Mouse (Mus musculus) forebrain, embryonic 15.5 days (tissue): Measurements from ENCODE around the gene Ankrd28. TPM values are rescaled to one million over a fixed set of nuclear protein-coding genes. Genes with fewer than 3 reads are reported as not detected.

Experiments used
- ATAC-seq: fragments of 200-750 bp; cut with Nextera tagmentation; replicated peaks from 2 replicates; pipeline ENCODE4 v1.8.0; 2017; ENCODE audit warnings: mild to moderate bottlenecking, moderate TSS enrichment, moderate library complexity
- H3K27ac ChIP-seq: fragments of 300-500 bp; sonication (generic); replicated peaks from 2 replicates; pipeline ENCODE4 v1.5.1; 2015; ENCODE audit warnings: mild to moderate bottlenecking, inconsistent platforms
- H3K27me3 ChIP-seq: fragments of 300-500 bp; sonication (generic); 2 replicates; pipeline ENCODE4 v1.6.1; 2015; ENCODE audit warnings: inconsistent platforms
- H3K36me3 ChIP-seq: fragments of 300-500 bp; sonication (generic); 2 replicates; pipeline ENCODE4 v1.6.1; 2015; ENCODE audit warnings: mild to moderate bottlenecking, inconsistent platforms
- H3K4me1 ChIP-seq: fragments of 300-500 bp; sonication (generic); 2 replicates; pipeline ENCODE4 v1.6.1; 2015; ENCODE audit warnings: inconsistent platforms
- H3K4me2 ChIP-seq: fragments of 300-500 bp; sonication (generic); replicated peaks from 2 replicates; pipeline ENCODE4 v1.6.1; 2015; ENCODE audit warnings: mild to moderate bottlenecking, inconsistent platforms
- H3K4me3 ChIP-seq: fragments of 300-500 bp; sonication (generic); 2 replicates; pipeline ENCODE4 v1.5.1; 2015; ENCODE audit warnings: mild to moderate bottlenecking, inconsistent platforms
- H3K9ac ChIP-seq: fragments of 300-500 bp; sonication (generic); replicated peaks from 2 replicates; pipeline ENCODE4 v1.6.1; 2015; ENCODE audit warnings: mild to moderate bottlenecking, inconsistent platforms
- H3K9me3 ChIP-seq: fragments of 300-500 bp; sonication (generic); 2 replicates; pipeline ENCODE4 v1.6.1; 2016; ENCODE audit warnings: inconsistent platforms
- WGBS: fragments of 180-500 bp; shearing (Covaris S2); methylation state at CpG from one replicate; pipeline ENCODE4 v1.1.7; 2015; ENCODE audit warnings: mixed read lengths; 5-methylcytosine and 5-hydroxymethylcytosine counted together
- polyA plus RNA-seq: library from polyadenylated mRNA; unstranded; fragments of >200 nt; fragmentation: Nextera tagmentation; extraction: Ambion mirVana; gene quantifications from 2 replicates; pipeline ENCODE4 v1.2.1, GENCODE M21; 2015

Gene Ankrd28
- polyA plus RNA-seq, 1 experiment from 2014 or later, result 11.6 TPM

DNA sequence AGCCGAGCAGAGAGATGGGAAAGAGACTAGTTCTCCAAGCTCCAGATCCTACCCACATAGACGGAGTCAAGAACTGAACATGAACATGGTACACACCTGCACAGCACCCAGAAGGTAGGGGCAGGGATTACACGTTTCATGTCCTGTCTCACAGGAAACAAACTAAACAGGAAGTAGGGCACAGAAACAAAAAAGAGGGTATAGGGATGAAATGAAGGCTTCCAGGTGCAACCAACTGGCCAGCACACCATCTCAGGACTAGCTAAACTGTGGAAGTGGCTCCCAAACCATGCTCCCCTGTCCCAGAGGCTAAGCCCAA is 133.5 kb downstream of the Ankrd28 start:
- H3K36me3 ChIP-seq, result peaks cover 18% of the 10 kb centered on the region
- no peak overlapping the region for H3K4me3 ChIP-seq
- H3K27me3 ChIP-seq, result no peaks in the 10 kb centered on the region
- no peak for ATAC-seq
- H3K27ac ChIP-seq, result no peak overlapping the region
- H3K9me3 ChIP-seq, result no peaks in the 10 kb centered on the region
- H3K9ac ChIP-seq, result no peak overlapping the region
- H3K4me1 ChIP-seq, result no peaks in the 10 kb centered on the region
- 92% methylated on average over 3 of the region's 3 CpGs for WGBS
- no peak overlapping the region for H3K4me2 ChIP-seq

DNA sequence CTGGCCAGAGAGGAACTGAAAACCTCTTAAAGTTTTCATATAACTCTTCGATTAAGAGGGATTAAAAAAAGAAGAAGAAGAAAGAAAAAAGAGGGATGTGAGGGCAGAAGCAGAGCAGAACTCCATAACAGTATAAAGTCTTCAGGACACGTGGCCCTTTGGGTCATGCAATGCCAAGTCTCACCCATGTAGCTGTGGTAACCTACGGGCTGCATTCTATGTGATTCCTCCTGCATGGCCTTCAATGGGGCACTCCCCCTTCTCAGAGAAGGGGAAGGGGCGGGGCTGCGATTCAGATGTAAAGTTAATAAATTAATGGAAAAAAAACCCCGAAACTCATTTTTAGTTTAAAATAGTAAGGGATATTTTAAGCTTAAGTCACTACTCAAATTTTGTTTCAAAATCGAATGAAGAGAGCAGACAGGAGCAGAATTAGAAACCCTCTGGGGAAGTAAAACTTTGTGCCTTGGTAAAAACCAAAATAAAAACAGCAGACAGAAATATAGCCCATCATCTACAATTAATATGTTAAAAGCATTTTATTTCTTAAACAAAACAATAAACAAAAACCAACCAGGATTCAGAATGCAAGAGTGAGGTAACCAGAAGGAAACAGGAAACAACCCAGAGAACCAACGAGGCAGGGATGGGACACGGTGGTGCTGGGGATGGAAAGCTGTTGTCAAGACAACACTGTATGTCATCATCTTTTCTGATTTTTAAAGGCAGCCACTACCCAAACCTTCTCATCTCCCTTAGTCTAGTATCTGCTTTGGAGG is 134.1 kb downstream of the Ankrd28 start:
- Histone ChIP-seq H3K27ac (no peak overlapping the region), H3K27me3 (no peaks in the 10 kb centered on the region), H3K9me3 (no peaks in the 10 kb centered on the region), H3K4me1 (no peaks in the 10 kb centered on the region), H3K4me2 (no peak overlapping the region), H3K9ac (no peak overlapping the region), H3K36me3 (peaks cover 15% of the 10 kb centered on the region), H3K4me3 (no peak overlapping the region)
- no peak for ATAC-seq
- WGBS, result 92% methylated on average over 9 of the region's 9 CpGs

DNA sequence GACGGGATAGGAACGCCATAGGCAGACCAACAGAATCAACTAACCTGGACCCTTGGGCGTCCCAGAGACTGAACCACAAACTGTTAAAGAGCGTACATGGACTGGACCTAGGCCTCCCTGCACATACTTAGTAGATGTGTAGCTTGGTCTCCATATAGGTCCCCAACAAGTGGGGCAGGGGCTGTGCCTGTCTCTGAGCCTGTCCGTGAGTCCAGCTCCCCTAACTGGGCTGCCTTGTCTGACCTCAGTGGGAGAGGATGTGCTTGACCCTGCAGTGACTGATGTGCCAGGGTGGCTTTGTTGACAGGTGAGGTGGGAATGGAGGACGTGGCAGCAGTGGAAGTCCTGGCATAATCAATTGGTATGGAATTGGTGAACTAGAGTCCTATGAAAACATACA is 137.9 kb downstream of the Ankrd28 start:
- Histone ChIP-seq H3K4me3 (no peak overlapping the region), H3K9ac (no peak overlapping the region), H3K4me1 (no peaks in the 10 kb centered on the region), H3K36me3 (peaks cover 2% of the 10 kb centered on the region; the same call in 1 of the 2 replicates), H3K27ac (no peak overlapping the region), H3K9me3 (no peaks in the 10 kb centered on the region), H3K27me3 (no peaks in the 10 kb centered on the region), H3K4me2 (no peak overlapping the region)
- WGBS, result 95% methylated on average over 6 of the region's 6 CpGs
- no peak for ATAC-seq

DNA sequence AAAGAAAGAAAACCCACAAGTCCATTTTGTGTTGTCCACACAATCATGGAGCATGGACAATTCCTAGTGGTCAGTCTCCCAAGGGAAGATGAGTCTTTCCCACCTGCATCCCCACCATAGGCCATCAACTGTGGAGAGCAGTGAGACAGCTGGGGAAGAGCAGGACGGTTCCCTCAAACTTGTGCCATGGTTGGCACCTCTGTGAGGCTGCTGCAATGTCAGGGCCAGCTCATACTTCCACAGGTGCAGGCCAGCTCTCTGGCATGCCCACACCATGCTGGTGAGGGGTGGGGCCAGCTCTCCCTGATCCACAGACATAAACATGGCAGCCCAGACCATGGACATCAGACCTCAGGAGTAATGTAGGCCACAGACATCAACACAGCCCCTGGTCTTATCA is 144.2 kb downstream of the Ankrd28 start:
- no peak overlapping the region for H3K9ac ChIP-seq
- H3K27me3 ChIP-seq, result no peaks in the 10 kb centered on the region
- no peak overlapping the region for H3K4me2 ChIP-seq
- H3K4me3 ChIP-seq, result no peak overlapping the region
- peaks cover 3% of the 10 kb centered on the region; the same call in 1 of the 2 replicates for H3K4me1 ChIP-seq
- WGBS, result 94% methylated on average over 1 of the region's 1 CpGs
- ATAC-seq, result no peak
- no peaks in the 10 kb centered on the region for H3K36me3 ChIP-seq
- no peak overlapping the region for H3K27ac ChIP-seq
- H3K9me3 ChIP-seq, result no peaks in the 10 kb centered on the region

DNA sequence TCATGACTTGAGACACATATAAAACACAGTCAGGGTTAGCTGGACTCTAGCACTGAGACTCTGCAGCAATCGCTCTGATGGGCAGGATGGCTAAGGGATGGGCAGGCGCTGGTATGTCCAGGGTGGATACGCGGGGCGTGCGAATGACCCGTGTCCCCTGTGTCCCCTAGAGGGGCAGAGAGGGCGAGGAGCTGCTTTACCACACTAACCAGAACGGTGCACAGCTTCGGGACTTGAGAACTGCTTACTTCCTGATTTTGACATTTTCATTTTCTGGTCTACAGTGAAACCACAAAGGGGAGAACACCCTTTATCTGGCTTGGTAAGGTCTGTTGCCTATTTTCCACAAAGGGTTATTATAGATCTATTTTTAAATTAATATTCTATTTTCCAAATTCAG is 144.8 kb downstream of the Ankrd28 start:
- peaks cover 3% of the 10 kb centered on the region; the same call in 1 of the 2 replicates for H3K4me1 ChIP-seq
- 92% methylated on average over 10 of the region's 10 CpGs for WGBS
- H3K27ac ChIP-seq, result no peak overlapping the region
- no peak overlapping the region for H3K4me2 ChIP-seq
- H3K9ac ChIP-seq, result no peak overlapping the region
- H3K4me3 ChIP-seq, result no peak overlapping the region
- no peaks in the 10 kb centered on the region for H3K36me3 ChIP-seq
- ATAC-seq, result no peak
- no peaks in the 10 kb centered on the region for H3K27me3 ChIP-seq
- no peaks in the 10 kb centered on the region for H3K9me3 ChIP-seq

DNA sequence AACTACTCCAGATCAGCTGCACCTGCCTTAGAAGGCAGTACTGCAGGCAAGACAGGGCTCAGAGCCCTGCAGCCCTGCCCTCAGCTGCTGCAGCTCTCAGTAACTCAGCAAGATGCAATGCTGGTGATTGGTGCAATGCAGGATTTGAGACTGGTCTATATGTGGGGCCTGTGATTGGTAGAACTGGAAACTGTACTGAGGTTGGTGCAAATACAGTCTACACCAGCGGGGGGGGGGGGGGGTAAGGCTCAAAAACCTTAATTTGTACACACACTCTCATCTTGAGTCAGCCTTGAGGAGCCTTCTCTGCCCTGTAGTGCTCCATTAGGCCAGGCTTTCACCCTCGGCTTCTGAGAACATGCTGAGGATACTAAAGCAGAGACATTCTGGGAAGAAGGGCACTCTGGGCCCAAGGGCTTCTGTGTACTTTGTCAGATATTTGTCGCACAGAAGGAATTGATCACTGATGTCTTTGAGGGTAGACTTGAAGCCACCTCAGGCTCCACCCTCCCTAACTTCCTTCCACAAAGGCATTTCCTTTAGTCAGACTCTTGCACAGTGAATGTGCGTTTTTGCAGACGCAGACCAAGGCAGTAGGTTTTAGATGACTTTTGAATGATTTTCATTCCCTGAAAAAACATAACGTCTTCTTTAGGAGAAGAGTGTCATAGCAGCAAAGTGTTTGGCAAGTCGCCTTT is 146.0 kb downstream of the Ankrd28 start:
- ATAC-seq, result no peak
- Histone ChIP-seq H3K27ac (no peak overlapping the region), H3K36me3 (no peaks in the 10 kb centered on the region), H3K9me3 (no peaks in the 10 kb centered on the region), H3K4me2 (no peak overlapping the region), H3K4me1 (peaks cover 3% of the 10 kb centered on the region; the same call in 1 of the 2 replicates), H3K4me3 (no peak overlapping the region), H3K9ac (no peak overlapping the region), H3K27me3 (no peaks in the 10 kb centered on the region)
- 86% methylated on average over 7 of the region's 7 CpGs for WGBS

DNA sequence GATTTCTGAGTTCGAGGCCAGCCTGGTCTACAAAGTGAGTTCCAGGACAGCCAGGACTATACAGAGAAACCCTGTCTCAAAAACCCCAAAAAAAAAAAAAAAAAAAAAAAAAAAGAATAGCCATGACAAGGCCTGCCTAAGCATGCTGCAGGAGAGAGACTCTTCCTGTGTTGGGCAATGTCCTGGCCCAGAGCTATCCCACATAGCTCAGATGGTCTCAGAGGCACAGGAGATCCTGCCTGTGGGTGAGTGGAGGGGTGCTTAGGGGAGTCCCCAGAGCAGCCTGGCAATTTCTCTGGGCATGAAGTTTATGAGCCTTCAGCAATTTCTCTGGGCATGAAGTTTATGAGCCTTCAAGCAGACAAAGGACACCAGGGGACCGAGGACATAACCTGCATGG is 146.8 kb downstream of the Ankrd28 start:
- H3K4me2 ChIP-seq, result no peak overlapping the region
- WGBS, result 95% methylated on average over 2 of the region's 2 CpGs
- ATAC-seq, result no peak
- H3K9me3 ChIP-seq, result no peaks in the 10 kb centered on the region
- no peaks in the 10 kb centered on the region for H3K27me3 ChIP-seq
- no peaks in the 10 kb centered on the region for H3K36me3 ChIP-seq
- H3K4me3 ChIP-seq, result no peak overlapping the region
- H3K9ac ChIP-seq, result no peak overlapping the region
- peaks cover 3% of the 10 kb centered on the region; the same call in 1 of the 2 replicates for H3K4me1 ChIP-seq
- no peak overlapping the region for H3K27ac ChIP-seq

DNA sequence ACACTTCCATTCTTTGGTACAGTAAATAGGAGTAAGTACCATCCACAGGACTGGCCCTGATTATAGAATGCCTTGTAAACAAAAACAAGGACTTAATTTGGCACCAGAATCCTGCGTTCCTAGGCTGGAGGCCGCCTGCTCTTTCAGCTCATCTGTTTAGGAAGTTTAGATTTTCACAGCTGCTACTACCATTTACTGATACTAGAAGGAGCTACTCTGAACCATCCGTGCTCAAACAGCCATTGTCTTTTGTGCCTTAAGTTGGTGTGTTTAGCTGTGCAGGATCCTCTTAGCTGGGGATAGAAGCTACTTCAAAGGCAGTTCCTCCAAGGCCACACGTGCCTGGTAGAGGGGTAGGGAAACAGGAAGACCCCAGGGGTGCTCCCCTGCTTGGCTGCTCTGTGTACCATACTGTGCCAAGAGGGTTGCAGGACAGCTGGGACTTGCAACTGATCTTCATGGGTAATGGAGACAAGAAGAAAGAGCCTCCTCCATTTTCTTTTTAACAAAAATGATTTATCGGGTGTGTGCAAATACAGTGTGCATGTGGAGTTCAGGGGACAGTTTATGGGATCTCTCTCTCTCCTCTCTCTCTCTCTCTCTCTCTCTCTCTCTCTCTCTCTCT is 148.4 kb downstream of the Ankrd28 start:
- Histone ChIP-seq H3K4me1 (peaks cover 3% of the 10 kb centered on the region; the same call in 1 of the 2 replicates), H3K27me3 (no peaks in the 10 kb centered on the region), H3K27ac (no peak overlapping the region), H3K9ac (no peak overlapping the region), H3K9me3 (no peaks in the 10 kb centered on the region), H3K4me2 (no peak overlapping the region), H3K36me3 (no peaks in the 10 kb centered on the region), H3K4me3 (no peak overlapping the region)
- WGBS, result 49% methylated on average over 5 of the region's 5 CpGs
- ATAC-seq, result no peak

DNA sequence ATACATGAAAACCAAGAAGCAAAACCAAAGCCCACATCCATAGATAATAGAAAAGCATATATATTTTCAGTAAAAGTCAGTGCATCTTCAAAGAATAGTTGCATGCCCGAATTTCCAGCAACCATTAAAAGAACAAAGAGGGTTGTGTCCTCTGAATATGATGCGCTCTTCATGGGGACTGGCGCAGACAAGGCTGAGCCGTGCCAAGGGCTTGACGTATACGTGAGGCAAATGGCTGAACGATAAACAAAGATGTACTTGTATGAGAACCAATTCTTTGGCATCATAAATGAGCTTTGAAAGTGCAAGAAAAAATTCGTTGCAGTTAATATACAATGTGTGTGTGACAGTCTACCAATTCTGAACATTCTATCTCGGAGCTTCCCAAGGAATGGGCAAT is 149.2 kb downstream of the Ankrd28 start:
- Histone ChIP-seq H3K4me1 (peaks cover 3% of the 10 kb centered on the region; the same call in 1 of the 2 replicates), H3K36me3 (no peaks in the 10 kb centered on the region), H3K9ac (no peak overlapping the region), H3K27ac (no peak overlapping the region), H3K4me2 (no peak overlapping the region), H3K27me3 (no peaks in the 10 kb centered on the region), H3K4me3 (no peak overlapping the region), H3K9me3 (no peaks in the 10 kb centered on the region)
- ATAC-seq, result no peak
- 73% methylated on average over 9 of the region's 9 CpGs for WGBS

DNA sequence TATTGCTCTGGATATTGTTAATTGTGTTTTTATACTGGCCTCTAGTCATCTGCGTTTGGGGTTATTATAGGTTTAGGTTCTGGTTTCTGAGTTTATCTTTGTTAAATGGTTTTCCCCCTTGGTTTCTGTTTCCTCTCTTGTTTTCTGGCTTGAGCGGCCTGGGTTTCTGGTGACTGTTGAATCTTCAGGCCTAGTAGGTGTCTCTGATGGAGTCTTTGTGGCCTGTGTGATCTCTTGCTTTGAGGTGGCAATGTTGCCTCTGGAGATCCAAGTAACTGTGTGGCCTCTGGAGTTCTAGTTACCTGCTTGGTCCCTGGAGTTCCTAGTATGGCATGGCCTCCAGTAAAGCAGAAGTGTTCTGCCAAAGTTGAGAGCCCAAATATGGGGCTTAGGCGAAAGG is 149.8 kb downstream of the Ankrd28 start:
- H3K27me3 ChIP-seq, result no peaks in the 10 kb centered on the region
- no peak for ATAC-seq
- H3K4me2 ChIP-seq, result no peak overlapping the region
- H3K4me1 ChIP-seq, result peaks cover 3% of the 10 kb centered on the region; the same call in 1 of the 2 replicates
- H3K36me3 ChIP-seq, result no peaks in the 10 kb centered on the region
- 93% methylated on average over 3 of the region's 3 CpGs for WGBS
- no peak overlapping the region for H3K4me3 ChIP-seq
- no peak overlapping the region for H3K27ac ChIP-seq
- H3K9me3 ChIP-seq, result no peaks in the 10 kb centered on the region
- no peak overlapping the region for H3K9ac ChIP-seq

DNA sequence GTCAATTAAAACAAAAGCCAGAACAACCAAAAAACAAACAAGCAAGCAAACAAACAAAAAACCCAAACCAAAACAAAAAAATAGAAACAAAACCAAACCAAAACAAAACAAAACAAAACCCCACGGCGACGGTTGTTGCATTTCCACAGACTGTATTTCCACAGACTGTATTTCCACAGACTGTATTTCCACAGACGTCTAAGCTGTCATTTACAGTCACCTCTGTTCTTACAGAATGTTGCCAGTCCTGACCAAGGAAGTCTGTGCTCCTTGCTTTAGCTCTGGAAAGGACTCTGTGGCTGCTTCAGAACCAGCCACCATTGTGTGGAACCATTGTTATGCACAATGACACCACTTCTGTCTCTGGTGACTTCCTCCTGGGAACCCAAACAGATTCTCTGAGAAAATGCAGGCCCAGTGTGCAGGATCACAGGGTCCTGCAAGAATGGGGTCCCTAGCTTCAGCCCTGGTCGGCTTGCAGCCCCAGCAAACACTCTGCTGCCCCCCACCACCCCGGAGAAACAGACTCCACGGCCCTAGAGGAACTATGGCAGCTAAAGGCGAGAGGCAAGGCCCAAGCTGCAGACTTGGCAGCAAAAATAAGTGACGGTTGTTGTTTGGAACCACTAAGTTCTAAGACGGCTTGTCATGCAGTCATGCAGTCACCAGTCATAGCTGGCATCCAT is 158.7 kb downstream of the Ankrd28 start:
- Histone ChIP-seq H3K4me1 (peaks cover 21% of the 10 kb centered on the region), H3K27ac (no peak overlapping the region), H3K4me3 (no peak overlapping the region), H3K27me3 (no peaks in the 10 kb centered on the region), H3K9ac (no peak overlapping the region), H3K9me3 (no peaks in the 10 kb centered on the region), H3K36me3 (peaks cover under 1% of the 10 kb centered on the region; the same call in 1 of the 2 replicates), H3K4me2 (no peak overlapping the region)
- 52% methylated on average over 10 of the region's 10 CpGs for WGBS
- no peak for ATAC-seq
